Mouse (Mus musculus): ENCODE measurements around the gene Kat6b.

DNA sequence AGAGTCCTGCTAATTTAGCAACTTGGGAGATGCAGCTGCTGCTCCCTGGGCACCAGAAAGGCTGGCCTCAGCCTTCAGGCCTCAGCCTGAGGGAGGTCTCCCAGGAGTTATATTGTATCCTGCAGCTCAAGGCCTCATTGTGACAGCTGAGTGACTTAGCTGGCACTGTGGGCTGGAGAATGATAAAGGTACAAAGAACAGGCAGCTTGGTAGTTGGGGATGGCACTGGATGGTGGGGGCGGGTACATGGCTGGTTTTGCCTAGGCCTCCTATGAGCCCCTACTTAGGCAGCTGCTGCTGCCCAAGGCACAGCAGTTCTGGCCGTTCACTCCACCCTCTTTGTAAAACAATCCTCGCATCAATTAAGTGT lies 7.9 kb downstream of the Kat6b start:
- TF ChIP-seq POLR2A (IDR thresholded peaks at IDR 0.05; ENCODE audit: extremely low read depth, insufficient read depth, low read length) (no peak), CTCF (IDR thresholded peaks at IDR 0.05; ENCODE audit: extremely low read depth, insufficient read depth, low read length) (no peak)
